Mouse (Mus musculus) bone marrow, adult 2 months (tissue): ENCODE measurements around the gene Amdhd2.

Source experiments
- CTCF ChIP-seq: fragments of 200-500 bp; IDR thresholded peaks from 2 replicates; pipeline ENCODE4 v1.5.1; 2011; ENCODE audit warnings: low read length, control low read depth; ENCODE audit not compliant: control insufficient read depth, insufficient read depth
- POLR2A ChIP-seq: fragments of 200-500 bp; IDR thresholded peaks from 2 replicates; pipeline ENCODE4 v1.6.1; 2011; ENCODE audit warnings: low read depth, mild to moderate bottlenecking, control low read depth, low read length, borderline replicate concordance; ENCODE audit not compliant: control insufficient read depth

- TF ChIP-seq CTCF (no peak), POLR2A (no peak)
Measured at GRCm38 (mm10) chr17:24209916-24210240, 46.3 kb upstream of the Amdhd2 start.
